Mouse (Mus musculus) natural killer cell, adult 2 months (primary cell): Measurements from ENCODE around the gene Kif18b.

Source experiments
- DNase-seq, 2 experiments: peaks; one replicate each; pipeline ENCODE4 v3.0.0; 2022; ENCODE audit warnings: low spot score in 2 of 2

The Kif18b gene

DNA sequence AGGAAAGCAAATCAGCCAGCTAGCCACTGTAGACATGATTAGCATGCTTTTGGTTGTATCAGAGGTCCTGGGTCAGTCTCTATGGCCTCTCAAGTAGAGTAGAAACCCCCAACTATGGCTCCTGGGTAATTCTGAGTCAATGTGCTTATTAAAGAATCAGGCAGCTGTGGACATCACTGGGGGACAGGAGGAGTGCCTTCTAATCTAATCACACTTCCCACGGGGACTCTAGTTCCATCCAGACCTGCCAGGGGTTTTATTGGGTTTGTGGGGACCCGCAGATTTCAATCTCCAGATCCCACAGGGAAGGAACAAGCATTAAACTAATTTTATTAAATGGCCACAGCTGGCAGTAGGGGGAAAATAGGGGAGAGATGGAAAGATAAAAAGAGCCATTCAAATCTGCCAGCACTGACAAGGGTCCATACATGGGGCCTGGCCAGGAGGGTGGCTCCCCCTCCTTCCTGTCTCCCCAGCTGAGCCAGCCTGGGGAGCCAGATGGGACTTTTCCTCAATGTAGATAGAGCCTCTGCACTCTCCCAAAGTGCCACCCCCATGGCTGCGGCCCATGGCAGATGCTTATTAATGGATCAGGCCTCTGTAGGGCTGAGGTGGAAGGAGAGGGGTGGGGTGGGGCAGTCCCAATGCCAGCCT, 12.7 kb upstream of the Kif18b start:
- no peak for DNase-seq

DNA sequence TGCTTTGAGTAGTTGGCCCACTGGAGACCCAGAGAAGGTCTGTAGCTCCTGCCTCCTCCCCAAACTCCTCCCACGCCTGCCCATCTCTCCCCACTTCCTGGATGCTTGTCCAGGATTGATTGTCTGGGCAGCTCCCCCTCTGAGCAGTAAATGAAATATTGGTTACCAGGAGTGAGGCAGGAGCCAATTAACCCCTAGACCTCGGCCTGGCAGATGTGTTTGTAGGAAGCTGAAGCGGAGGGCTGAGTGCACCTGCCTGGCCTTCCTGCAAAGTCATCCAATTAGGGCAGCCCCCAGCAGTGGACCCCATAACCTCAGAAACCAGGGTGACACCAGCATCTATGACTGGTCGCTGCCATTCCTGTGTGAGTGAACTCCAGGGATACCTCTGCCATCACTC, 11.3 kb upstream of the Kif18b start:
- no peak for DNase-seq

DNA sequence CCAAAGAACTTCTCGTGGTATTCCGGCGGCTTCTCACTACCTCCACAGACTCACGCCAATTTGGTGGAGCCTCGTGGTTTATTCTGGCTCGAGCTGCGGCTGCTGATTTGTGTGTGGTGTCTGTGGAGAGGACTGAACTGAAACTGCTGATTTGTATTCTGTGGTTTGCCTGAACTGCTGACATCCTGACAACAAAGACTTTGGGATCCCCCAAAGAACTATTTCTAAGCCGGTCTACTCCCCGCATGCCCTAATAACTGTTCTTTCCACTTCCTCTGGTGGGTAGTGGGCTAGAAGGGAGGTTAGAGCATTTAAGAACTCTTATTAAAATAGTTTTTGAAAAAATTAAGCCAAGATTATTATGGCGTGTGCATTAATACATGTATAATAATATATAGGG, 5.7 kb upstream of the Kif18b start:
- DNase-seq, result no peak

DNA sequence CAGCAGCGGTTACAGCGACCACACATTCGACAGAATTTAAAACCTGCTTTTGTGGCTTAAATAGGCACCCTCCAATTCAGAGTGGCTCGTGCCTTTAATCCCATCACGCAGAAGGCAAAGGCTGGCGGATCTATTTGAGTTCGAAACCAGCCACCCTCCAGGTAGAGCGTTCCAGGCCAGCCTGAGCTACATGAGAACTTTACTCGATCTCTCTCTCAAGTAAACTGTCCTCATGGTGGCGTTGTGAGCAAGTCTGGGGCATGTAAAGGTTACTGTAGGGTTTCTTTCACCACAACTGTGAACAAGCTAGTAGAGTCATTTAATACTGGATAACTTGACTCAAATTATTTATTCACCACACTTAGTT, 410 bp upstream of the Kif18b start:
- DNase-seq, result no peak

DNA sequence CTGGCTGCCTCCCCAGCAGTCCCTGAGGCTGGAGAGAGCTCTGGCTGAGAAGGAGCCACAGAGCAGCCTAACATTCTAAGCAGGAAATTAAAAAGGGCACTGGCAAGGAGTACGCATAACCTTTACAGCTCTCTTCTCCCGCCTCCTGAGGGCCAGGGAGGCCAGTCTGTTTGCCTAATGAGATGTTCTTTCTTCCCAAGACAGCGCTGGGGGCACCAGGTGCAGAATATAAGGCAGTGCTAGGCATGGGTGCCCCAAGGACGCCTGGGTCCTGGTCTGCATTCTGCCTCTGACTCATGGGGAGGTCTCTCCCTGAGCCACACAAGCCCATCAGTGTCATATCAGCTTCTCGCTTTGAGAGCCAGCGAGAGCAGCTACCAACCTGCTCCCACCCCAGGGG, 3.4 kb downstream of the Kif18b start:
- no peak for DNase-seq

DNA sequence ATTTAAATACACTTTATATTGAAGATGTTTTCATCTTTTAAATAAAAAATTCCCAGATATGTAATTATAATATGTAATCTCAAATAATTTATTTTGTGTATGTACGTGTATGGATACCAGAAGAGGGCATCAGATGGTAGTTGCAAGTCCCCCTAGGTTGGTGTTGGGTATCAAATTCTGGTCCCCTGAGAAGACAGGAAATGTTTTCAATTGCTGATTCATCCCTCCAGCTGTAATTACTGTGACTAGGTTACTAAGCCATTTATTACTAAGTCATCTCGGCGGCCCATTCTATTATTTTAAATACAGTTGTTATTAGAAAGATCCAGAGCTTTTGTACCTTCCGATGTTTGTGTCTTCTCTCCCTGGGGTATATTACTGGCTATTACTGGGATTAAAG, 6.8 kb downstream of the Kif18b start:
- no peak for DNase-seq

DNA sequence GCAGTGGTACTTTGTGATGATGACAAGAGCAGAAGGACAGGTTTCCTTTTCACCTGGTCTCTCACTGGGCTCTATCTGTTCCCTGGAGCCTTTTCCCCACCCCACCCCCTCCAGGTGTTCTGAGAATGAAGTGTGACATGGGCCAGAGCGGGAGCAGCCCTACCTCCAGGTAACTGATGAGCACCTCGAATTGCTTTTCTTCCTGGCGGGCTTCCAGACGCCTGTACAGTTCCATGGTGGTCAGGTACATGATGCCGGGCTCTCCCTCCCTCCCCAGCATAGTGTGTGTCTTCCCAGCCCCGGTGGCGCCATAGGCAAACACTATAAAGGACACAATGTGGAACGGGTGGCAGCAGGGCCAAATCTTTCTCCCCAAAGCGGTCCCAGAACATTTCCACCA, 9.5 kb downstream of the Kif18b start:
- no peak for DNase-seq

DNA sequence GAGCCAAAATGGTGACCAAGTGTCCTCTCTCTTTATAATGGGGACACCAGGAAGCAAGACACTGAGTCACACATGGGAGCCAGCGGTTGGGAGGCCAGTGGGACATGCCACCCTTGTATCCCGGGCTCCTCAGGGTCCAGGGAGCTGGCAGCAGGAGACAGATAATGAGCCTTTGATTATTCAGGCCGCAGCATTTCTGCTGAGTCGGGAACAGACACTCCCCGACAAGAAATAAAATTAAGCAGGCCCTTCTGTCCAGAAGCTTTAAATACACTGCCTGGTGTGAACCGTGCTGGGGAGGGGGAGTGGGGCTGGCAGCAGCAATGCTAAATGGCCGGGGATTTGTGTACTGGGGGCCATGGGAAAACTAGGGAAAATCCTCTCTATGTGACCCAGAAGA, 13.5 kb downstream of the Kif18b start:
- DNase-seq, result no peak

DNA sequence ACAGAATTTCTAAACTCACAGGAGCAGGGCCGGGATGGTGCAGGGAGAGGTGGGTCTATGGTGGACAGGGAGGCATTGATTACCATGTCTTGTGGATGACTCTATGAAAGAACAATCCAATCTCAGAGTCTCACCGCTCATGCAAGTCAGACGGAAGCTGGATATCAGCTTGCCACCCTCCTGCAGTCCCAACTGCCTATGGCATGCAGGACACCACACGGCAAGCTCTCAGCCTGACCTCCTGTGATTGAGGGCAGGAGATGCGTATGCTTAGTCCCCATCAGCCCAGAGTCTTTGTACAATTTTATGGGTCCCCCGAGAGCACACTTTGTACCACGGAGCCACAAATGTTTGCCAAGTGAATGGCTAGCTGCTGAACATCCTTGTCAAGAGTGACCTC, 21.3 kb downstream of the Kif18b start:
- no peak for DNase-seq

DNA sequence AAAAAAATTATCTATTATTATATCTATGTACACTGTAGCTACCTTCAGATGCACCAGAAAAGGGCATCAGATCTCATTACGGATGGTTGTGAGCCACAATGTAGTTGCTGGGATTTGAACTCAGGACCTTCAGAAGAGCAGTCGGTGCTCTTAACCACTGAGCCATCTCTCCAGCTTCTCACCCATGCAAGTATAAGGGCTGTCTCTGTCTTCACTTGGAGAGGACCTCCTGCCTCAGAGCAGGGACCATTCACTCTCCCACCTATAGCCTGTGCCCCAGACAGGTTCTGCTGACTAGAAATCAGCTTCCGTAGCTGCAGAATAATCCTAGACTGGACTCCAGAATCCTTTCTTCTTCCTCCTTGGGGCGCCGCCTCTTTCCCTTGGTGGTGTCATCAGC, 22.8 kb downstream of the Kif18b start:
- DNase-seq, result no peak

DNA sequence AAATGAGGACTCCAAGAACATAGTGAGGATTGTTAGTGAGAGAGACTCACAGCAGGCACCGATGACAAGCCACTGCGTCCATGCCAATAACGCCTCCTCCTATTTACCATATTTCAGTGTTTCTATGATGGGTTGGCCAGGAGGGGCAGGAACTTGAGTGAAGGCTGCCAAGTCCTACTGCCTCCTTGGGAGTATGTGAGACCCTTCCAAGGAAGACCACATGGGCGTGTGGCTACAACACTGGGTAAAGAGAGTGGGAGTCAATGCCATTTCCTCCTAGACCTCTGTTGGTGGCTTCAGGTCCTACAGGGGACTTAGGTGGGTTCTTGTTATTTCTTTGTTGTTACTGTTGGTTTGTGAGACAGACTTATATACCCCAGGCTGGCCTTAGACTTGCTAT, 23.7 kb downstream of the Kif18b start:
- no peak for DNase-seq

DNA sequence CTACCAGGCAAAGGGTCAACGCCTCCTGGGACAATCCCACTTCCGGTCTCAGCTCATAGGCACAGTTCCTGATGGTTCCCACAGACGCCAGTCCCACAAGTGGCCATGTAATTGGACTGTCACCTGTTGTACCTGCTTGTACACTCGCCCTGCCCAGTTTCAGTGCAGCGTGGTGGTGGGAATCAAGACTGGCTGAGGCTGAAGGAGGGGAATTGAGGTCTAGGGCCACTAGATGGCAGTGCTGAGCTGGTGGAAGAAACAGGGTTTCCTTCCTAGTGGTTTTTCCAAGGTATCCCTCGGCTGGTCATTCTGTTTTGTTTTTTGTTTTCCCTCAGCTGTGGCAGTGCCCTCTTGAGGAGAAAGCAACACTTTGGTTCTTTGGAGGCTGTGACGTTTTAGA, 24.2 kb downstream of the Kif18b start, which contains the start of gene Gfap:
Gfap (minus strand) TSS at position 150 of the 400 bp plus-strand sequence.
- peak; percentile 17 to 39 for DNase-seq

DNA sequence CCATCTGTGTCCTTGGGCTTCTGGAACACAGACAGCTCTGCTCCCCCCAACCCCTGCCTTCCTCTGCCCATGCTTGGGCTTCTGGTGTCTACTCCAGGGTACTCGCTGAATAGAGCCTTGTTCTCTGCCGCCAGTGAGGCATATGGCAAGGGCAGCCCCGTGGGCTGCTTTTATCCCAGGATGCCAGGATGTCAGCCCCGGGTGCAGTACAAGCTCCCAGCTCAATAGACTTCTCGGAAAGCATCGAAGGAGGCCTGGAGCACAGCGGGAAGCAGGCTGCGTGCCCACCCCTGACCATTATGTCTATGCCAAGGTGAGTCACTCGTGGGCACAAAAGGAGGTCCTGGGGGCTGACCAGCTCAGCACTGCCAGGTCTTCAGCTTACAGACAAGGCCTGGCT, 26.5 kb downstream of the Kif18b start:
- DNase-seq, result no peak

DNA sequence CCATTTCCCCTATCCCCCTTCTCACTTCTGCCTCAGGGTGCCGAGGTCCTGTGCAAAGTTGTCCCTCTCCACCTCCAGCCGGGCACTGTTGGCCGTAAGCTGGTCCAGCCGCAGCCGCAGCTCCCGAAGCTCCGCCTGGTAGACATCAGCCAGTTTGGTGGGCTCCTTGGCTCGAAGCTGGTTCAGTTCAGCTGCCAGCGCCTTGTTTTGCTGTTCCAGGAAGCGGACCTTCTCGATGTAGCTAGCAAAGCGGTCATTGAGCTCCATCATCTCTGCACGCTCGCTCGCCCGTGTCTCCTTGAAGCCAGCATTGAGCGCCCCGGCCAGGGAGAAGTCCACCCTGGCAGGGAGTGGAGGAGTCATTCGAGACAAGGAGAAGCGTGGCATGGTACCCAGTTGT, 28.3 kb downstream of the Kif18b start:
- no peak for DNase-seq

DNA sequence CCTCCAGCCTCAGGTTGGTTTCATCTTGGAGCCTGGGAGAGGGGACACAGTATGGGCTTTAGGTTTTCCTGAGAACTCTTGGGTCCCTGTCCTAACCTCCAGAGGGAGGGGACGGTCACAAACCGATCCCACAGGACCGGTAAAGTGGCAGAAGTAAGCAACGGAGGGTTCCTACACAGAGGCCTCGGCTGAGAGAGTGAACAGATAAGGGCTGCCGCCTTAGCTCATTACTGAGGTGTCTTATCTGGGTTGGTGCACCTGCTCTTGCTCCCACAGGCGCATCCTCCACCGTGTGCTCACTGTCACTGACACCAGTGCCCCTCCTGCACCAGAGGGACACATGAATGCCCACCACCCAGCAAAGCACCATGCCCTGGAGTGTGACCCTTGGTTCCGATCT, 29.1 kb downstream of the Kif18b start:
- no peak for DNase-seq

DNA sequence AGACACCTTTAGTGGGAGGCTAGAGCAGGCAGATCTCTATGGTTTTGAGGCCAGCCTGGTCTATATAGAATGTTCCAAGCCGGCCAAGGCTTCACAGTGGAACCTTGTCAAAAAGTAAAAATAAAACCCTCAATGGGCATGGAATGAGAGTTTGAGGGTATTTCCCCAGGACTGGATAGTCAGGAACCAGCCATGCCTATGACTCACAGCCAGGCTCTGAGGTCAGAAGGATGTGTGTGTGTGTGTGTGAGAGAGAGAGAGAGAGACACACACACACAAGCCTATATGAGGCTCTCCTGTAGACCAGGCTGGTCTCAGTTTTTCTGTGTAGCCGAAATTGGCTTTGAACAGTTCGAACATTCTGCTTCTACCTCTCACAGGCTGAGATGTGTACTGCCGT, 30.2 kb downstream of the Kif18b start:
- no peak for DNase-seq

DNA sequence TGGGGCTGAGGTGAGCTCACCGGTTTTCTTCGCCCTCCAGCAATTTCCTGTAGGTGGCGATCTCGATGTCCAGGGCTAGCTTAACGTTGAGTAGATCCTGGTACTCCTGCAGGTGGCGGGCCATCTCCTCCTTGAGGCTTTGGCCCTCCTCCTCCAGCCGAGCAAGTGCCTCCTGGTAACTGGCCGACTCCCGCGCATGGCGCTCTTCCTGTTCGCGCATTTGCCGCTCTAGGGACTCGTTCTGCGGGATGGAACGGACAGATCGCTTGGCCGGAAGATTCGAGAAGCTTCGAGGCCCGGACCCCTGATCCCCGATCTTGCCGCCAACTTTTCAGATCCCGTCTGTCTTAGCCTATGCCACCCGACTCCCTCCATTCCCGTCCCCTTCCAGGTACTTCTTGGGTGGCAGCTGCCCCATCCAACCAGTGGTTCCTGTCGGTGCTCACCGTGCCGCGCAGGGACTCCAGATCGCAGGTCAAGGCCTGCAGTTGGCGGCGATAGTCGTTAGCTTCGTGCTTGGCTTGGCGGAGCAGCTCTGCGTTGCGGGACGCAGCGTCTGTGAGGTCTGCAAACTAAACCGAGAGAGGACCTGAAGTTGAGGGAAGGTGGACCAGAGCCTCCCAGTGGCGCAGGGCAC, 31.8 kb downstream of the Kif18b start:
- DNase-seq, result peak; percentile 45 to 64

DNA sequence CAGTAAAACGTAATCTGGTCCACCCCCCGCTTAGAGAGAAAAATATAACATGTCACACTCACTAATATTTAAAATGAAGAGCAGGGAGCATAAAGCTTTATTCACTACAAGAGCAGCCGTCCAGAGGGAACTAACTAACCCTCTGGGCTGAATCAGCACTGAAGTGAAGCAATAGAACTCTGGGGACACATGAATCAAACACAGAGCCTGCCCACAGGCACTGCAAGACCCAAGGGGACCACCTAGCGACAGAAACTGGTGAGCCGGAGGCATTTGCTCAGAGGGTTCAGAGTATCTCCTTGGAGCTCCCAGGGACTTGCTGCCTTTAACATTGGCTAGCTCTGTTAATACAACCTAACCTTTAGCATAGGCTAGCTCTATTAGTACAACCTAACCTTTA, 34.8 kb downstream of the Kif18b start:
- no peak for DNase-seq

DNA sequence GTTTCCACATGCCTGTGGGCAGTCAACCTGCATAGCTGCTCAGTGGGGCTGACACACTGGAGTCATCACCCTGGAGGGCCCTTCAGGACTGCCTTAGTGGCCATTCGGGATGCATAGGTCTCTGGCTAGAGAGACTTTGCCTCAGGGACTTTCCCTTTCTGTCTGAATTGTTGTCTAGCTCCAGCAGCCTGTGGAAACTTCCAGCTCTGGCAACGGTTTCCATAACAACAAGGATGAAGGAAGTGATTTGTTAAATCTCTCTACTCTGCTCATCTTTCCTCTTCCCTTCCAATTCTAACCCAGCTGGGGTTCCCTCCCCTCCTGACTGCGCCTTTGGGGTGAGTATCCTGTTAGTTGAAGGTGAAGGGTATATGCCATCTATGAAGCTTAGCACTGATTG, 36.8 kb downstream of the Kif18b start:
- no peak for DNase-seq

DNA sequence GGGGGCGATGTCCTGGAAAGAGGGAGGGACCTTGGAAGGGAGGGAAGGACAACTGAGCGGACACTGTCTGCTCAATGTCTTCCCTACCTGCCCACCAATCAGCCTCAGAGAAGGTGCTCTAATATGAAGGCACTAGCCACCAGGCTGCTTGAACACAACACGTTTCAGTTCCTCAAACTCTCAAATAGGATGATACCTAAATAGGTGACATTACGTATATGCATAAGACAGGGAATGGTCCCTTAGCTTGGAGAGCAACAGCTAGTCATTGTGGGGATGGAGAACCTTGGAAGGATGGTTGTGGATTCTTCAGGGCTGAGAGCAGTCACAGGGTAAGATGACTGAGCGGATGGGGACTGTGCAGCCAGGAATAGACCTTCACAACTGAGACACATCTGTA, 37.5 kb downstream of the Kif18b start:
- no peak for DNase-seq

DNA sequence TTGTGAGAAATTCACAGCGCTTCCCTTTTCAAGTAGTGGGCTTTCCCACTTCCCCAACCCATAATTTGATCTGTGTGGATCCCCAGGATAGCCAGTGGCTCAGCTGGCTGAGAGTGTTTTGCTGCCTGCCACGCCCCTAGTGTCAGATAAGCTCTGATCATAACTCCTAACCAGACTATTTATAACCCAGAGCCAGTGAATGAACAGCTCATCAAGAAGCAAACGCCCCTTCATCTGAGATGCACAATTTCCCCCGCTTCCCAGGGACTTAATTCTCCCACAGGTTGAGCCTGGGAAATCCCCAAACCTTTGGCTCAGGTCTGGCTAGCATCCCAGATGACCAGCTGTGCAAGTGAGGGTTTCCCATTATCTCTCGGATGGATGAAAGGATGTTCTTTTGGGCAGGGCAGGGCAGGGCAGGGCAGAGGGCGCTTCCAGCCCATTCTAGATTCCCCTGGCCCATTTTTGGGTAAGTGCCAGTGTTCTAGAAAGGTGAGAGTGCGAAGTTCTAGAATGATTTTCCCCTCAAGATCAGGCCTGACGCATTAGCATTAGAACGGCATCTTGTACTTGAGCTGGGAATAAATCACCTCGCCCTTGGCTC, 40.2 kb downstream of the Kif18b start, which contains the start of gene Fam187a:
Fam187a (plus strand) TSS at position 554 of the 604 bp plus-strand sequence.
- DNase-seq, result no peak

DNA sequence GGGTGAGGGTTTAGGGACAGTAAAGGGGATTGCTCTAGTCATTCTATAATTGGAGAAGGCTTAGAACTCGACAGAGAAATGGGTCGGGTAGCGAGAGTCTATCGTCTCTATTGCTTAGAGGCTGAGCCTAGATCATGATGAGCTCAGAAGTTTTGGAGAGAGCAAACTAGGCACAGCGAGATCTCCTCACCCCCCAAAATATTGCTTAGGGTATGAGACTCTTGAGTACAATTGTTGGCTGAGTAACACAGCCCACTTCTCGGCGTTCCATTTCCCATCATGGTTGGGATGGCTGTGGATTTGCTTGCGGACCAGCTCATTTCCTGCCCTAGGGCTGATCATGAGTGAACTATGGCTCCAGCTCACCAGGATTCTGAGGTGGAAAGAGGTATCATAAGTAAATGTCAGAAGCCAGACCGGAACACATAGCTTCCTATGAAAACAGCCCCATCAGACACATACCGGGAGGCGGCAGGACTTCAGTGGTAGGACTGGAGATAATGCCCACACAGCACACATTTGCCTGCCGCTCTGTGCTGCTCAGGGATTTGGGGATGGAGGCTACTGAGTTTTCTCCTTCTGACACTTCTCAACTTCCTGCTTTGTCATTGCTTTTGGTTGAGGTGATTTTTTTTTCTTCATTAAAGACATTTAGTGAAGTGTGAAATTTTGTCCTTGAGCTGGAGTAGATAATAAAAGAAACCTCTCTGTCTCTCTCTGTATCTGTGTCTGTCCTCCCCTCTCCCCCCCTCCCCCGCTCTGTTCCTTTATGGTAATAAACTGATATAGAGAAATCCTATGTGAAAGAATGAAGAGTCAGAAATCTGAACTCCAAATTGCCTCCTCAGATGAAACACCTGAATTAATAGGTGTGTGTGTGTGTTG, 43.4 kb downstream of the Kif18b start:
- DNase-seq, result peak in 1 of 2 experiments; percentile 6
